Mouse (Mus musculus) testis, adult 2 months (tissue): ENCODE measurements around the gene Cldn11.
A peak's percentile ranks its signal among the peaks of the same experiment; 100 is the strongest.

Source experiments
- CTCF ChIP-seq: fragments of 200-500 bp; IDR thresholded peaks from 2 replicates; pipeline ENCODE4 v1.5.1; 2012; ENCODE audit warnings: low read depth, mild to moderate bottlenecking, inconsistent platforms, low read length, moderate library complexity; ENCODE audit not compliant: control insufficient read depth, insufficient read depth, insufficient replicate concordance
- POLR2A ChIP-seq: fragments of 200-500 bp; IDR thresholded peaks from 2 replicates; pipeline ENCODE4 v1.6.1; 2012; ENCODE audit warnings: low read depth, mild to moderate bottlenecking, inconsistent platforms, low read length, moderate library complexity; ENCODE audit not compliant: control insufficient read depth

GRCm38 (mm10) chr3:31138454-31139424 lies 11.0 kb upstream of the Cldn11 start:
- TF ChIP-seq POLR2A (no peak), CTCF (peak; percentile 52; the same call in 1 of the 2 replicates)
